Mouse (Mus musculus) erythroid progenitor cell, adult 5-6 weeks (primary cell): Measurements from ENCODE around the gene Hoxc10. TPM values are rescaled to one million over a fixed set of nuclear protein-coding genes. Genes with fewer than 3 reads are reported as not detected.

Source experiments
- ATAC-seq: replicated peaks from 2 replicates; pipeline ENCODE4 v1.8.0; 2016; ENCODE audit warnings: moderate number of reproducible peaks, mild to moderate bottlenecking, moderate TSS enrichment, inconsistent platforms; ENCODE audit not compliant: poor library complexity, low FRiP score, severe bottlenecking
- total RNA-seq, 2 experiments: library from RNA; stranded (forward) in 1 of 2; stranded (reverse) in 1 of 2; fragments of 150-400 nt in 1 of 2; fragments of 186-747, 209-891 nt in 1 of 2; gene quantifications; 2 replicates each; pipeline versions ENCODE4 v1.2.3 to v1.2.4; 2015 to 2017; ENCODE audit warnings: low replicate concordance in 2 of 2

The Hoxc10 gene
- total RNA-seq, 2 experiments from 2014 or later, result not detected

GRCm38 (mm10) chr15:103002821-103003448, 36.3 kb downstream of the Hoxc10 start:
- no peak for ATAC-seq

GRCm38 (mm10) chr15:103005308-103005707, 38.7 kb downstream of the Hoxc10 start:
- ATAC-seq, result no peak

GRCm38 (mm10) chr15:103005797-103006196, 39.2 kb downstream of the Hoxc10 start:
- no peak for ATAC-seq

- no peak for ATAC-seq
These were observed 39.7 kb downstream of the Hoxc10 start for GRCm38 (mm10) chr15:103006326-103006725.

DNA sequence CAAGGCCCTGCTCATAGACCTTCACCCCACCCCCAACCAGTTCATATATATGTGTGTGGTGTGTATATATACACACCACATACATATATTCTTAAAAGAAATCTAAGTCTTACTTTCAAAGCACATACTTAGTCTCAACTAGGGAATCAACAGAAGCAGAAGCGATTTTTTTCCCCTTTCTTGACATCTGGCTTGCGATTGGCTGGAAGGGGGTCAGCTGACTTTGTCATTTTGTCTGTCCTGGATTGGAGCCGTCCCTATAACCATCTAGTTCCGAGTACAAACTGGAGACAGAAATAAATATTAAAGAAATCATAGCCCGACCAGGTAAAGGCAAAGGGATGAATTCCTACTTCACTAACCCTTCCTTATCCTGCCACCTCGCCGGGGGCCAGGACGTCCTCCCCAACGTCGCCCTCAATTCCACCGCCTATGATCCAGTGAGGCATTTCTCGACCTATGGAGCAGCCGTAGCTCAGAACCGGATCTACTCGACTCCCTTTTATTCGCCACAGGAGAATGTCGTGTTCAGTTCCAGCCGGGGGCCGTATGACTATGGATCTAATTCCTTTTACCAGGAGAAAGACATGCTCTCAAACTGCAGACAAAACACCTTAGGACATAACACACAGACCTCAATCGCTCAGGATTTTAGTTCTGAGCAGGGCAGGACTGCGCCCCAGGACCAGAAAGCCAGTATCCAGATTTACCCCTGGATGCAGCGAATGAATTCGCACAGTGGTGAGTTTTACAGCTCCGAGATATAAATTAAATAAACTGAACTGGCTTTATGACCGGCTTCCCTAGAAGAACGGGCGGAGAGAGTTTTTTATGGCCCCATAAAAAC, 42.9 kb downstream of the Hoxc10 start:
- no peak for ATAC-seq

DNA sequence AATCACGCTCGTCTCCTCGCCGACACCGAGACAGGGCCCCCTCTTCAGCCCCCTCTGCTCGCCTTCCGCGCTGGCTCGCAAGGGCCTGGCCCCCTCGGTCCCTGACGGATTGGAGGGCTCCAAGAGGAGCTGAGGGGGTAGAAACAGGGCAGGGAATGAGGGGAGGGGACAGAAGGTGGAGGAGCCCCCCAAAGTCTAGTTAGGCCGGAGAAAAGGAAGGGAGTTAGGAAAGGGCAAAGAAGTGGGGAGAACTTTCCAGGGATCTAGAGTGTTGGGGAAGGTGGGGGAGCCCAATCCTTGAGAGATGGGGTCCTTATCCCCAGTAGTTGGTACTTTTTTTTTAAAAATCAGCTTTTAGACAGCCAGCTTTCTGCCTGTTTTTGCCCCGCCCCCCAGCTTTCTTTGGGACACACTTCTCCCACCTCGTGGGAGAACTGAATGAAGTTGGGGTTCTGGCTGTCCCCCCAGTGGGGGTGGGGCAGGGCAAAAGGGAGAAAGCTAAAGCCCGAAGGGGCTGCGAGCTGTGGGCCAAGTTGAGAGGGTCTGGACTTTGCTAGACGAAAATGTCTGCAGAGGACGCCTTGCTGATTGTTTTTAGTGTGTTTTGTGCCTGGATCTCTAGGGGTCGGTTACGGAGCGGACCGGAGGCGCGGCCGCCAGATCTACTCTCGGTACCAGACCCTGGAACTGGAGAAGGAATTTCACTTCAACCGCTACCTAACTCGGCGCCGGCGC, 43.7 kb downstream of the Hoxc10 start:
- no peak for ATAC-seq

DNA sequence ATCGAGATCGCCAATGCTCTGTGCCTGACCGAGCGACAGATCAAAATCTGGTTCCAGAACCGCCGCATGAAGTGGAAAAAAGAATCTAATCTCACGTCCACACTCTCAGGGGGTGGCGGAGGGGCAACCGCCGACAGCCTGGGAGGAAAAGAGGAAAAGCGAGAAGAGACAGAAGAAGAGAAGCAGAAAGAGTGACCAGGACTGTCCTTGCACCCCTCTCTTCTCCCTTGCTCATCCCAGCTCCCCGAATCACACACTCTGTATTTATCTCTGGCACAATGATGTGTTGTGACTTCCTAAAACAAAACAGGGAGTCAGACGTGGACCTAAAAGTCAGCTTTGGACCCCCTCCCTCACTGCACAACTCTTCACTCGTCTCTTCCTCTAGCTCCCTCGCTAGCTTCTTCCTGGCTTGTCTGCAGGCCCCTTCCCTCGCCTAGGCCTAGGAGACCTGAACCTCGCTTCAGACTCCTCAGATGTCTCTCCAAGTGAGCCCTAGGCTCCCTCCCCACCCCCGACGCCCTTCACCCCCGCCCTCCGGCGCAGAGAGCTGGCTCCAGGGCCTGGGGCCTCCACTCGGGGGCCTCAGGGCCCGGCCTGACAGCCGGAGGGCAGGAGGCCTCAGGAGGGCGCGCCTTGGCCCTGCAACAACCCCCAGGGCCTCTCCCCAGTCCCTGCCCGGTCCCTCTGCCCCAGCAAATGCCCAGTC, 44.4 kb downstream of the Hoxc10 start:
- no peak for ATAC-seq

GRCm38 (mm10) chr15:103011928-103012486, 45.4 kb downstream of the Hoxc10 start:
- no peak for ATAC-seq

DNA sequence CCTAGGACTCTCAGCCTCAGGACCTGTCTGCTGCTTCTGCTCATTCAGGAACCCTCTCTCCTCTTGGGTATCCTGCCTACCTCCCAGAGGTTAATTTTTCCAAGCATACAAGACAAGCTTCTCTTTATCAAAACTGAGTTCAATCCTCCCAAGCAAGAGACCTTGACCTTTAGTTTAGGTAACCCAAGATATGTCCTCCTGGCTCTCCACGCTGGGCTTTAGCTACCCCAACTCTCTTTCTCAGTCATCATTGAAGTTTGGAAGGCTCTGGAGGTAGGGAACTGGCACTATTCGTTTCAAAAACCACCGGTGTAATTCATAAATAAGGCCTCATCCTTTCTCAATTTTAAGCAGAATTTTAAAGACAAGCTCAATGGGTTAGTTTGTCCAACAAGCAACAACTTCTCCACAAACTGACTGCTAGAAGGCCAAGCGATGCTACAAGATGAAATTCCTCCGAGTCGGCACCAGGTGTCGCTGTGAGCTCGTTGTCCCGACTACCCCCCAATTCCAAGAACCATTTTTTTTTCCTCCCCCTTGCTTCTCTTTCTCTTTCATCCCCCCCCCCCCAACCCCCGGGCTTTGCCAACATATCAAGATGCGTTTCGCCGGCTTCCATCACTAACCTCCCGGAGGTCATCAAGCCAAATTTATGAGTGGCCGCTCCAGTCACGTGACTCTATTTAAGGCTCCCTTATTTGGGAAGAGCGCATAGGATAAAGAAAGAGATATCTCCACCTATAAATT, 46.8 kb downstream of the Hoxc10 start:
- ATAC-seq, result no peak

DNA sequence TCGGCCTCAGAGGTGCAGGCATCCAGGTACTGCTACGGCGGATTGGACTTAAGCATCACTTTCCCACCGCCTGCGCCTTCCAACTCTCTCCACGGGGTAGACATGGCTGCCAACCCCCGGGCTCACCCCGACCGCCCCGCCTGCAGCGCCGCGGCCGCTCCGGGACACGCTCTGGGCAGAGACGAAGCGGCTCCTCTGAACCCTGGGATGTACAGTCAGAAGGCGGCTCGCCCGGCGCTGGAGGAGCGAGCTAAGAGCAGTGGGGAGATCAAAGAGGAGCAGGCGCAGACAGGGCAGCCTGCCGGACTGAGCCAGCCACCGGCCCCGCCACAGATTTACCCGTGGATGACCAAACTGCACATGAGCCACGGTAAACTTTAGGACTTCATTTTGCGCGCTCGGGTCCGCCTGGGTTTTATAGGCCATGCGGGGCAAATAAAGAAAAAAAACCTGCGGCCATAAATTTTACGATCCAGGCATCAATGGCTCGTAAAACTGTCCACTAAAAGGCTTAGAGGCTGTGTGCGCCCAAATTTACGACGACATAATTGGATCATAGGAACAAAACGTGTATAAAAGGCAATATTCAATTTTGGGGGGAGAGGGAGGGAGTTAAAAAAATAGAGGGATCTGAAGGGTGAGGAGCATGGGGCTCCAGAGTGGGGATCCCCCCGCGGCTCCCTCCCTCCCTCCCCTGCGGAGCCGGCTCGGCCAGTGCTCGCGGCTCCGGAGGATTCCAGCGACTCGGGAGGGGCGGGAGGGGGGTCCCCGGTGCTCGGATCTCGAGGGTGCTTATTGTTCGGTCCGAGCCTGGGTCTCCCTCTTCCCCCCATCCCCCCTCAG, 47.8 kb downstream of the Hoxc10 start:
- ATAC-seq, result no peak

GRCm38 (mm10) chr15:103015009-103015399, 48.4 kb downstream of the Hoxc10 start:
- no peak for ATAC-seq

GRCm38 (mm10) chr15:103015406-103016166, 49.0 kb downstream of the Hoxc10 start:
- no peak for ATAC-seq

GRCm38 (mm10) chr15:103018636-103019035, 52.0 kb downstream of the Hoxc10 start, which contains the start of gene Hoxc4:
Gene Hoxc4 (plus strand): TSS chr15:103018934.
- ATAC-seq, result no peak

DNA sequence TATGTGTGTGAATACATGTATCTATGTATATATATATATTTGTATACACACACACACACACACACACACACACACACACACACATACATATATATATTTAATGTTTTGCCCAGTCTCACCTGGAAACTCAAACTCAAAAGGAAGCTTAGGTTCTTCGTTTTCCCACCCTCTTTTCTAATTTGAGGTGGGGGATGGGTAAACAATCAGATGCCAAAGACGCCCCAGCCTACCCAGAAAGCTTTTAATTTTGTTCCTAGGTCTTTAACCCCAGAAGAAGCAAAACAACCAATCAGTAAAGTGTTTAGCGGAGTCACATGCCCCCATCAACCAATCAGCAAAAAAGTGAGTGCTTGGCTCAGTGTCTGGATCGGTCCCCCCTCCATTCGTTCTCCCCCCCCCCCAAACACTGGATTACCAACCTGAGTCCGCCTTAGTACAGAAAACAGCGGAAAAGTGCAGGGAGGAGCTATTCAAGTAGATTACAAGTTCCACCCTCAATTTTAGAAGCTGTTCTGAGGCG, 54.4 kb downstream of the Hoxc10 start:
- ATAC-seq, result no peak
